Mouse (Mus musculus) kidney, adult 9 months (tissue): ENCODE measurements around the gene Zkscan17.

Experiments
- DNase-seq: peaks from one replicate; pipeline ENCODE4 v3.0.0; 2022

The Zkscan17 gene

GRCm38 (mm10) chr11:59517441-59517840 lies 9.1 kb downstream of the Zkscan17 start:
- DNase-seq, result no peak

- DNase-seq, result no peak
Measured at GRCm38 (mm10) chr11:59514789-59515188, 11.8 kb downstream of the Zkscan17 start.

- DNase-seq, result no peak
Measured at GRCm38 (mm10) chr11:59514381-59514780, 12.2 kb downstream of the Zkscan17 start.

GRCm38 (mm10) chr11:59513556-59513955 lies 13.0 kb downstream of the Zkscan17 start:
- DNase-seq, result no peak

GRCm38 (mm10) chr11:59512733-59513132 lies 13.8 kb downstream of the Zkscan17 start:
- peak; percentile 18 for DNase-seq

GRCm38 (mm10) chr11:59511558-59511957 lies 15.0 kb downstream of the Zkscan17 start:
- DNase-seq, result no peak

- DNase-seq, result no peak
Measured at GRCm38 (mm10) chr11:59506713-59507074, 19.9 kb downstream of the Zkscan17 start.

- DNase-seq, result peak; percentile 92
Measured at GRCm38 (mm10) chr11:59505839-59506712, 20.5 kb downstream of the Zkscan17 start.

GRCm38 (mm10) chr11:59505351-59505838 lies 21.2 kb downstream of the Zkscan17 start:
- DNase-seq, result peak; percentile 61

GRCm38 (mm10) chr11:59501978-59502700 lies 24.4 kb downstream of the Zkscan17 start:
- no peak for DNase-seq

- DNase-seq, result no peak
Measured at GRCm38 (mm10) chr11:59497747-59498146, 28.8 kb downstream of the Zkscan17 start.

GRCm38 (mm10) chr11:59496672-59497310 lies 29.8 kb downstream of the Zkscan17 start:
- DNase-seq, result no peak

- no peak for DNase-seq
Measured at GRCm38 (mm10) chr11:59486222-59486621, 40.3 kb downstream of the Zkscan17 start.

- no peak for DNase-seq
Measured at GRCm38 (mm10) chr11:59485641-59486040, 40.9 kb downstream of the Zkscan17 start.

- DNase-seq, result peak; percentile 64
Measured at GRCm38 (mm10) chr11:59483212-59483611, 43.3 kb downstream of the Zkscan17 start.

- DNase-seq, result no peak
Measured at GRCm38 (mm10) chr11:59477240-59477639, 49.3 kb downstream of the Zkscan17 start.

GRCm38 (mm10) chr11:59472326-59472677 lies 54.2 kb downstream of the Zkscan17 start, which contains the start of gene Zfp867:
Gene Zfp867 (minus strand): TSS chr11:59472474.
- peak; percentile 95 for DNase-seq

- no peak for DNase-seq
Measured at GRCm38 (mm10) chr11:59471413-59472325, 54.9 kb downstream of the Zkscan17 start.

- DNase-seq, result no peak
Measured at GRCm38 (mm10) chr11:59460459-59460858, 66.1 kb downstream of the Zkscan17 start.

- DNase-seq, result peak; percentile 82
Measured at GRCm38 (mm10) chr11:59458973-59459372, 67.6 kb downstream of the Zkscan17 start.

GRCm38 (mm10) chr11:59456891-59457290 lies 69.7 kb downstream of the Zkscan17 start:
- no peak for DNase-seq

- no peak for DNase-seq
Measured at GRCm38 (mm10) chr11:59456346-59456745, 70.2 kb downstream of the Zkscan17 start.
